Mouse (Mus musculus): Measurements from ENCODE around the gene Ctcf. TPM values are rescaled to one million over a fixed set of nuclear protein-coding genes. Genes with fewer than 3 reads are reported as not detected.

Ctcf gene
- total RNA-seq, 2 experiments from 2014 or later = 70.4 to 82.6 TPM

DNA sequence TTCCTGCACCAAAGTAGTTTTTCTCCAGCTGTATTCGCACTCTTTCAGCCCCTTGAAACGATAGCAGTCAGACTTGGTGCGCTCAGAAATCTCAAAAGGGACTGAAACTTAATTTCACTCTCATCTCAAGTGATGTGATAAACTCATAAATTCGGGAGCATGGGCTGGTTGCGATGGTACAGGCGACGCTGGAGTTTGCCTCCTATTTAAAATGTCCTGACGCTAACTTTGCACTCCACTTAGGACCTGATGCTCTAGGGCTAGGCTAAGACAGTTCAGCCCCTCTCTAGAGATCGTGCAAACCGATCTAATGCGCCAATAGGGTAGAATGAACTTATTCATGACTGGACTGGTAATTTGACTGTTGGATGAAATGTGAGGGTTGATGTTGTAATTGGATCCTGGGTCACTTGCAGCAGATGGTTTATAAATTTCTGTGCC, 1.3 kb downstream of the Ctcf start:
- TF ChIP-seq CTCF (conservative IDR thresholded peaks at IDR 0.05) = no peak
- H3K4me3 ChIP-seq = peak overlapping the region; percentile 75
- H3K27ac ChIP-seq = peak overlapping the region; percentile 100
- DNase-seq (ENCODE audit: low spot score in 2 of 2) = no peak

DNA sequence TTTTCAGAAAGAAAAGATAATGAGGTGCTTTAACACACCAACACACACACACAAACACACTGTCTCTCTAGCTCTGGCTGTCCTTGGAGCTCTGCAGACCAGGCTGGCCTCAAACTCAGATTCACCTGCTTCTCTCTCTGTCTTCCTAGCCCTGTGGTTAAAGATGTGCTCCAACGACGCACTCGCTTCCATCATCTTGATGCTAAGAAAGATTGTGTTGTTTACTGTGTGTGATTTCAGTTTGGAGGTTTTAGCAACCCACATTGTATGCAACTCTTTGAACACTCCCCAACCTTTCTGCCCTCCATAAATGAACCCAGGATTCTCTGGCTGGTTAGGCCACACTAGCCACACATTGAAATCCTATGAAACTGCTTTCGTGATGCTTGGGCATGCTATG, 2.1 kb downstream of the Ctcf start:
- Histone ChIP-seq H3K27ac (peak overlapping the region; percentile 100; the same call in 1 of the 2 replicates), H3K4me3 (peak overlapping the region; percentile 75)
- DNase-seq (ENCODE audit: low spot score in 2 of 2) = peak in 1 of 2 experiments; percentile 7
- TF ChIP-seq CTCF (conservative IDR thresholded peaks at IDR 0.05) = no peak

DNA sequence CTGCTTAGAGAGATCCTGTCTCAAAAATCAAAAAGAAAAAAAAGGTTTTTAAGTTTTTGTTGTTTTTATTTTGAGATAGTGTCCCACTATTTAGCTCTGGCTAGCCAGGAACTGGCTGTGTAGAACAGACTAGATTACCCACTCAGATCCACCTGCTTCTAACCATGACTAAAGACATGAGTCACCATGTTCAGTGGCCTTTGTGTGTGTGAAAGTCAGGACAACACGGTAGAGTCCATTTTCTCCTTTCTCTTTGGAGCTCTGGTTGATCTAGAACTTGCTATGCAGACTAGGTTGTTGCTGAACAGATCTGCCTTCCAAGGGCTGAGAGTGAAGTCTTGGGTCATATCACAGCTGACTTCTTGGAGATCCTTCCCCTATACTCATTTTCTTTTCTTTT, 3.5 kb downstream of the Ctcf start:
- no peak for TF ChIP-seq CTCF (conservative IDR thresholded peaks at IDR 0.05)

DNA sequence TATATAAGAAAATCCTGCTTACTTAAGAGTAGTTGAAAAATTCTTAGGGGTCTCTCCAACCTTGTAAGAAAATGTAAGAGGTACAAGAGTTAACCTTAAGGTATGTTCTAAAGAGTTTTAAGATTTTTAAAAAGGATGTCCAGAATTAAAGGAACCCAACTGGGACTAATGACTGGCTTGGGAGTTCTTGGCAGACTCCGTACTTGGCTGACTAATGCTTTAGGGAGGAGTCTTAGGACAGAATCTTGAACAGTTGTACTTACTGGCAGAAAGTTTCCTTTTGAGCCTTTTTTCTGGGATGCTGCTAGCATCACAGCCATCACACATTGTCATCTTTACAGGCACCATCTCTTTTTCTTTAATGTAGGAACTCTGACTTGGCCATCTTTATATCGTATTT, 4.1 kb downstream of the Ctcf start:
- no peak for TF ChIP-seq CTCF (conservative IDR thresholded peaks at IDR 0.05)
- no peak for DNase-seq (ENCODE audit: low spot score in 2 of 2)
- no peak overlapping the region for H3K27ac ChIP-seq
- H3K4me3 ChIP-seq = no peak overlapping the region

More for the DNA sequence above, 3.5 kb downstream of the Ctcf start:
- Histone ChIP-seq H3K27ac (no peak overlapping the region; the same call in 1 of the 2 replicates), H3K4me3 (no peak overlapping the region)
- DNase-seq (ENCODE audit: low spot score in 2 of 2) = no peak

- no peak for TF ChIP-seq CTCF (conservative IDR thresholded peaks at IDR 0.05)
- no peak for DNase-seq (ENCODE audit: low spot score in 2 of 2)
- no peak overlapping the region for H3K4me3 ChIP-seq
- H3K27ac ChIP-seq = no peak overlapping the region
Measured at GRCm38 (mm10) chr8:105645205-105645604, 8.8 kb downstream of the Ctcf start.

DNA sequence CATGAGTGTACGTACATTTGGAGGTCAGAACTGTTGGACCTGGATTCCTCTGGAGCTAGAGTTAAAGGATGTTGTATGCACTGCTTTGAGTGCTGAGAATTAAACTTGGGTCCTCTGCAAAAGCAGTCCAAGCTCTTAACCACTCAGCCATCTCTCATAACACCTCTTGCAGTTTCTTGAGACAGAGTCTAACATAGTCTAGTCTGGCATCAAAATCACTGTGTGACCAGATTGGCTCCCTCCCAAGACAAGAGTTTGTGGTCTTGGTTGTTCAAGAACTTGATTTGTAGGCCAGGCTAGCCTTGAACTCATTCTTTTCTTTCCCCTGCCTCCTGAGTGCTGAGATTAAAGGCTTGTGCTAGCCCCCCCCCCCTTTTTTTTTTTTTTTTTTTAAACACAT, 12.6 kb downstream of the Ctcf start:
- Histone ChIP-seq H3K4me3 (no peak overlapping the region), H3K27ac (no peak overlapping the region)
- no peak for DNase-seq (ENCODE audit: low spot score in 2 of 2)
- TF ChIP-seq CTCF (conservative IDR thresholded peaks at IDR 0.05) = no peak

- TF ChIP-seq CTCF (conservative IDR thresholded peaks at IDR 0.05) = no peak
- Histone ChIP-seq H3K27ac (no peak overlapping the region), H3K4me3 (no peak overlapping the region)
- DNase-seq (ENCODE audit: low spot score in 2 of 2) = no peak
Measured at GRCm38 (mm10) chr8:105657641-105658040, 21.3 kb downstream of the Ctcf start.

DNA sequence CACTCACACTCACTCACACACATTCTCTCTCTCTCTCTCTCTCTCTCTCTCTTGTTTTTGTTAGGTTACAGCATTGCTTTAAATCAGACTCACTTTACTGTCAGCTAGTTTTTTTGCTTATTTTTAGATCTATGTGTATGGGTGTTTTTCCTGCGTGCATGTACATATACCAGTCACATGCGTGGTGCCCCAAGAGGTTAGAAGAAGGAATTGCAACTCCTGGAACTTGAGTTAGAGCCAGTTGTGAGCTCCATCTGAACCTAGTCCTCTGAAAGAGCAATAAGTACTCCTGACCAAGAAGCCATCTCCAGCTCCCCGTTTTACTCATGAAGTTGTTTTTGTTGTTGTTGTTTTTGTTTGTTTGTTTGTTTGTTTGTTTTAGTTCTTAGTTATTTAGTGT, 24.8 kb downstream of the Ctcf start:
- no peak for DNase-seq (ENCODE audit: low spot score in 2 of 2)
- H3K4me3 ChIP-seq = no peak overlapping the region
- H3K27ac ChIP-seq = no peak overlapping the region
- TF ChIP-seq CTCF (conservative IDR thresholded peaks at IDR 0.05) = peak; percentile 77

GRCm38 (mm10) chr8:105677891-105678290, 41.5 kb downstream of the Ctcf start:
- no peak for DNase-seq (ENCODE audit: low spot score in 2 of 2)
- no peak overlapping the region for H3K4me3 ChIP-seq
- peak; percentile 69 for TF ChIP-seq CTCF (conservative IDR thresholded peaks at IDR 0.05)
- no peak overlapping the region for H3K27ac ChIP-seq

- no peak overlapping the region for H3K4me3 ChIP-seq
- no peak for DNase-seq (ENCODE audit: low spot score in 2 of 2)
- no peak for TF ChIP-seq CTCF (conservative IDR thresholded peaks at IDR 0.05)
- H3K27ac ChIP-seq = no peak overlapping the region
Measured at GRCm38 (mm10) chr8:105685325-105685724, 49.0 kb downstream of the Ctcf start.

DNA sequence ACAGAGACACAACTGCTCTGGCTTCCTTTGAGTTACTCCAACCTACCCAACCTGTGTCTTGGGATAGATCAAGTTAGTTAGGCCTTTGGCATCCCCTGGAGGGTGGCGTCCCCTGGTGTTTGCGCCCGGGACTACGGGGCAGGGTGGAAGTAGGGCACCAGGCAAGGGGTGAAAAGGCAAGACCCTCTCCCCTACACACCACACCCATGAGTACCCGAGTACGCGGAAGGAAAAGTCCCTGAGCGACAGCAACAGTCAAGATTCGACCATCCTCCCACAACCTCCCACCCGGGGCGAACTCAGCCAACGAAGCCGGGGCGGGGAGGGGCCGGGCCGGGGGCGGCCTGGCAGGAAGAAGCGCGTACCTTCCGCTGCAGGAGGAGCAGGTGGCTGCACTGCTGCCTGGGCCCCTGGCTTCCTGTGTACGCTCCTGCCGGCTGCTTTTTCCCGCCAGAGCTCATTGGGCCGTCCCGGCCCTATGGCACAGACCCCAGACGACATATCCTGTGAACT, 49.5 kb downstream of the Ctcf start, which contains the start of gene Carmil2:
Carmil2 (plus strand) TSS at position 479 of the 513 bp plus-strand sequence.
- TF ChIP-seq CTCF (conservative IDR thresholded peaks at IDR 0.05) = peak; percentile 82
- Histone ChIP-seq H3K4me3 (no peak within 1 kb of the TSS), H3K27ac (no peak within 1 kb of the TSS)
- peak in 1 of 2 experiments; percentile 55 for DNase-seq (ENCODE audit: low spot score in 2 of 2)

DNA sequence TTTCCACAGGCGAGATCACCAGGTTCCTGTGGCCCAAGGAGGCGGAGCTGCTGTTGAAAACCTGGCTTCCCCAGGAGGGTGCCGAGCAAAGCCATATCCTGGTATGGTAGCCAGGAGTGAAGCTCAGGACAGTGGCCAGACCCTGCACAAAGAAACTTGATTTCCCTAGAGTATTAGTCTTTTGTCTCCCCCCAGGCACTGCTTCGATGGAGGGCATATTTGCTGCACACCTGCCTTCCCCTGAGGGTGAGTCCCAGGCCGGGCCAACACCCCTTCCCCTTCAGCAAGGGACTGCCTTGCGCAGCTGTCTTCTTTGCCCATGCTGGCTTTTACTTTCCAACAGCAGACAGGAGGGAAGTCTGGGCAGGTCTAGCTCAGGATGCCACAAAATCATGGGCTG, 50.2 kb downstream of the Ctcf start:
- Histone ChIP-seq H3K4me3 (no peak overlapping the region), H3K27ac (no peak overlapping the region)
- no peak for DNase-seq (ENCODE audit: low spot score in 2 of 2)
- TF ChIP-seq CTCF (conservative IDR thresholded peaks at IDR 0.05) = no peak

GRCm38 (mm10) chr8:105687512-105687911, 51.1 kb downstream of the Ctcf start:
- Histone ChIP-seq H3K27ac (no peak overlapping the region), H3K4me3 (no peak overlapping the region)
- no peak for DNase-seq (ENCODE audit: low spot score in 2 of 2)
- TF ChIP-seq CTCF (conservative IDR thresholded peaks at IDR 0.05) = no peak

DNA sequence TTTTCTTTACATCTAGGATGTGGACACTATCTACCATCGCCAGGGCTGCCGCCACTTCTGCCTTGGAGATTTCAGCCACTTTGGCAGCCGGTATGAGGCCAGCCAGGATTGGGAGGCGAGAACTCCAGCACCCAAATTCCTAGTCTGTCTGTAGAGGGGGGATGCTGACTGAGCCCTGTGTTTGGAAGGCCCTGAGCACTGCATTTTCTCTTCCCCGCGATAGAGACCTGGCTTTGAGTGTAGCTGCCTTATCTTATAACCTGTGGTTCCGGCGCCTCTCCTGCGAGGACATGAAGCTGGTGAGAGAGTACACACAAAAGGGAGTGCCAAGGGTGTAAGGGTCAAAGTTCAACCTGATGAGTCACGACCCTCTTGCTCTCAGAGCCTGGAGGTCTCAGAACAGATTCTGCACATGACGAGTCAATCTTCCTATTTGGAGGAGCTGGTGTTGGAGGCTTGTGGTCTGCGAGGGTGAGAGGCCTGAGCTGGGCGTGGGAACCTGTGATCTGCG, 51.9 kb downstream of the Ctcf start:
- Histone ChIP-seq H3K27ac (no peak overlapping the region), H3K4me3 (no peak overlapping the region)
- DNase-seq (ENCODE audit: low spot score in 2 of 2) = no peak
- no peak for TF ChIP-seq CTCF (conservative IDR thresholded peaks at IDR 0.05)

Data from layer of hippocampus, adult 2 months (tissue).